27 mouse cellular contexts compared by ENCODE assay signal in the genomic region with DNA sequence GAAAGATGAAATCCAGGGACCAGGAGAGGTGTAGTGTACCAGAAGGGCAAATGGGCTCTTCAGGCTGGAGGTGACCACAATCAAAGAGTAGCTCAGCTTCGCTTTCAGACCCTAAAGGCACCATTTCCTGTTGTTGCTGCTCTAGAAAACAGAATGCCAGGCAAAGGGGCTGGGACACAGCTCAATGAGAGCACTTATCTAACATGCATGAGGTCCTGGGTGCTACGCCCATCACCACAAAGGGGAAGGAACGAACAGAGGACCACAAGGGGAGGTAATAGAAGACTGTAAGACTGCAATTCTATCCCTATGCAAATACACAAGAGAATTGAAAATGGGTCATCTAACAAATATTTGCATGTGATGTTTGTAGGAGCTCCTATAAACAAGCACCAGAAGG. TPM values are rescaled to one million over a fixed set of nuclear protein-coding genes. Genes with fewer than 3 reads are reported as not detected.
A peak's percentile ranks its signal among the peaks of the same experiment; 100 is the strongest.
DNase-seq lines count a peak whose midpoint lies in the region; ATAC-seq and TF ChIP-seq lines count a peak whose summit lies in the region.
"Had no signal": no experiment of that assay in that cellular context is flagged by ENCODE, and none has a peak within 500 bp of the region (broad histone marks: within the 10 kb centered on the region; RNA-seq: fewer than 3 reads in every experiment).

No protein-coding gene starts in this region.

- intact Hi-C loops in gastrocnemius, postnatal 36 days (cut with DNase I), result no loop called here

- H3K36me3 ChIP-seq in MEL (ENCODE audit: control insufficient read depth in 1 of 2, insufficient read depth in 2 of 2, low read length in 2 of 2), result peaks cover 9 to 12% of the 10 kb centered on the region in 2 experiments

- H3K9ac ChIP-seq in MEL (ENCODE audit: control insufficient read depth, low read depth, low read length, poor library complexity, severe bottlenecking), result no peak overlapping the region
- H3K9ac ChIP-seq: embryonic facial prominence, embryonic 13.5 days; embryonic facial prominence, embryonic 15.5 days; forebrain, embryonic 12.5 days had no signal

- 0 out of 2 replicates have a peak, but pooled peaks have one; percentile 29 for ATAC-seq in common myeloid progenitor, adult 5-6 weeks (replicated peaks; ENCODE audit: low read depth, poor library complexity, severe bottlenecking)
- ATAC-seq: activated CD4-positive, CD25-positive, alpha-beta regulatory T cell, adult 4 months; CD4-positive, CD25-positive, alpha-beta regulatory T cell, adult 4 months; forebrain, embryonic 14.5 days; forebrain, embryonic 16.5 days; Patski had no signal

- H3K27me3 ChIP-seq in MEL (ENCODE audit: control insufficient read depth in 1 of 2, insufficient read depth in 2 of 2, low read length in 2 of 2), result no peaks in the 10 kb centered on the region
- H3K27me3 ChIP-seq: CH12.LX; embryonic facial prominence, embryonic 13.5 days; embryonic facial prominence, embryonic 15.5 days; forebrain, embryonic 12.5 days; Patski had no signal

- H3K79me2 ChIP-seq in MEL (ENCODE audit: control insufficient read depth, insufficient read depth, low read length, poor library complexity), result no peaks in the 10 kb centered on the region

- no peak overlapping the region for H3K4me3 ChIP-seq in MEL (ENCODE audit: control insufficient read depth in 1 of 2, insufficient read depth in 1 of 2, low read depth in 2 of 2, low read length in 2 of 2)
- H3K4me3 ChIP-seq: embryonic facial prominence, embryonic 13.5 days; embryonic facial prominence, embryonic 15.5 days; erythroblast, embryonic 14.5 days; forebrain, embryonic 10.5 days; forebrain, embryonic 12.5 days had no signal

- no peak for TF ChIP-seq POLR2A in MEL (IDR thresholded peaks at IDR 0.05; ENCODE audit: control insufficient read depth in 1 of 2, insufficient read depth in 1 of 2, low read depth in 1 of 2, low read length in 2 of 2, poor library complexity in 1 of 2)

- TF ChIP-seq EP300 in MEL (IDR thresholded peaks at IDR 0.05; ENCODE audit: low read depth in 1 of 2, low read length in 2 of 2), result no peak

- H3K27ac ChIP-seq in MEL (ENCODE audit: control insufficient read depth, low read depth, low read length), result 0 out of 2 replicates have a peak overlapping the region, but pooled peaks have one; percentile 26
- H3K27ac ChIP-seq: embryonic facial prominence, embryonic 13.5 days; embryonic facial prominence, embryonic 15.5 days; forebrain, embryonic 10.5 days; forebrain, embryonic 12.5 days had no signal

- peak; percentile 75 for DNase-seq in heart, adult 11 months
- no peak for DNase-seq in heart, adult 18-20 months
- DNase-seq in MEL (ENCODE audit: low read depth, low spot score), result peak; percentile 84
- no peak for DNase-seq in right cerebral cortex, postnatal 25 days
- DNase-seq in gastrocnemius, postnatal 36 days, result no peak
- DNase-seq: adrenal gland, adult 8-10 months; adrenal gland, postnatal 25 days; B cell, adult 2 months; cerebellum, adult 11-12 months; cerebellum, adult 2 months; cerebellum, adult 9-10 months; cerebellum, postnatal 10 days; cerebellum, postnatal 25 days; embryo, embryonic 11 days had no signal

- no peaks in the 10 kb centered on the region for H3K9me3 ChIP-seq in MEL (replicated peaks; ENCODE audit: insufficient read depth, low read length)
- H3K9me3 ChIP-seq: embryonic facial prominence, embryonic 13.5 days; embryonic facial prominence, embryonic 15.5 days; forebrain, embryonic 10.5 days; G1E had no signal

- no peak for TF ChIP-seq RAD21 in MEL (IDR thresholded peaks at IDR 0.05; ENCODE audit: low read depth, low read length)

- H3K4me1 ChIP-seq in MEL (ENCODE audit: control insufficient read depth in 1 of 2, insufficient read depth in 2 of 2, low read length in 2 of 2), result peaks cover under 1 to 9% of the 10 kb centered on the region in 2 experiments
- H3K4me1 ChIP-seq: embryonic facial prominence, embryonic 15.5 days; forebrain, embryonic 12.5 days had no signal

- no peak for TF ChIP-seq CTCF in MEL (IDR thresholded peaks at IDR 0.05 in 2 of 3, conservative IDR thresholded peaks at IDR 0.05 in 1 of 3; ENCODE audit: control insufficient read depth in 1 of 3, insufficient read depth in 1 of 3, low read depth in 2 of 3, low read length in 3 of 3, poor library complexity in 1 of 3, severe bottlenecking in 1 of 3)

TF ChIP-seq in MEL, 35 proteins besides CTCF, POLR2A, EP300 and RAD21:
- TF ChIP-seq GABPA (IDR thresholded peaks at IDR 0.05; ENCODE audit: low read depth, low read length), result no peak
- TF ChIP-seq BHLHE40 (IDR thresholded peaks at IDR 0.05; ENCODE audit: borderline replicate concordance, low read depth, low read length), result no peak
- no peak for TF ChIP-seq MAZ (IDR thresholded peaks at IDR 0.05; ENCODE audit: low read depth, low read length)
- TF ChIP-seq RCOR1 (IDR thresholded peaks at IDR 0.05; ENCODE audit: low read depth, low read length), result 0 out of 2 replicates have a peak, but pooled peaks have one; percentile 28
- no peak for TF ChIP-seq TCF12 (IDR thresholded peaks at IDR 0.05; ENCODE audit: low read depth, low read length)
- TF ChIP-seq USF1 (IDR thresholded peaks at IDR 0.05; ENCODE audit: low read depth, low read length), result no peak
- TF ChIP-seq E2F4 (IDR thresholded peaks at IDR 0.05; ENCODE audit: borderline replicate concordance, low read depth, low read length), result no peak
- no peak for TF ChIP-seq KAT2A (conservative IDR thresholded peaks at IDR 0.05; ENCODE audit: low read depth, low read length)
- no peak for TF ChIP-seq POLR2AphosphoS2 (IDR thresholded peaks at IDR 0.05; ENCODE audit: low read length)
- 0 out of 2 replicates have a peak, but pooled peaks have one; percentile 17 for TF ChIP-seq ETS1 (IDR thresholded peaks at IDR 0.05; ENCODE audit: low read depth, low read length)
- TF ChIP-seq NRF1 (IDR thresholded peaks at IDR 0.05; ENCODE audit: insufficient read depth, low read depth, low read length, poor library complexity, severe bottlenecking), result no peak
- no peak for TF ChIP-seq NELFE (IDR thresholded peaks at IDR 0.05; ENCODE audit: low read depth, low read length)
- TF ChIP-seq MXI1 (IDR thresholded peaks at IDR 0.05; ENCODE audit: low read depth, low read length), result peak; percentile 20; the same call in 1 of the 2 replicates
- TF ChIP-seq ZC3H11A (IDR thresholded peaks at IDR 0.05; ENCODE audit: low read depth, low read length), result no peak
- TF ChIP-seq USF2 (IDR thresholded peaks at IDR 0.05; ENCODE audit: borderline replicate concordance in 1 of 2, insufficient read depth in 1 of 2, low read depth in 1 of 2, low read length in 2 of 2), result no peak
- TF ChIP-seq GATA1 (IDR thresholded peaks at IDR 0.05; ENCODE audit: low read depth, low read length), result peak; percentile 54; the same call in 1 of the 2 replicates
- TF ChIP-seq ELF1 (IDR thresholded peaks at IDR 0.05; ENCODE audit: low read depth, low read length), result no peak

RNA-seq across cellular contexts. Expression of a gene that starts 46.1 kb away (rescaled TPM):
- 100 to 1,000 TPM; 253 to 258 TPM for total RNA-seq in heart, adult 18-20 months (2021)
- total RNA-seq in MEL (2012; rRNA removed), result 63.2 and 67.4 TPM in 2 replicates
- polyA plus RNA-seq in MEL (2012; ENCODE audit: insufficient read depth in 1 of 2, insufficient read length in 2 of 2, low read depth in 1 of 2, low replicate concordance in 2 of 2, missing spikeins in 1 of 2), result 10 to 100 TPM in 1 of 2 experiments, not detected in 1; 98.6 TPM
- total RNA-seq in common myeloid progenitor, adult 5-6 weeks (2017), result 36.8 and 48.2 TPM in 2 replicates
- total RNA-seq in gastrocnemius, postnatal 36 days (2021), result 100 to 1,000 TPM; 386 to 403 TPM

Comparison
In these comparisons a context has a peak if more than half of its experiments do, and no peak if none do; other contexts are left out.
1. DNase-seq: peak in heart, adult 11 months (single experiment) and MEL (single experiment); none in heart, adult 18-20 months (0 of 2), right cerebral cortex, postnatal 25 days (single experiment) and gastrocnemius, postnatal 36 days (0 of 2).